Mouse (Mus musculus): ENCODE measurements around the gene 1600012H06Rik. TPM values are rescaled to one million over a fixed set of nuclear protein-coding genes. Genes with fewer than 3 reads are reported as not detected.
"Not testable (repeated sequence)": the region's sequence is repeated elsewhere in the genome, so short reads cannot be mapped to it uniquely, and the experiment has no call there.

1600012H06Rik gene
- polyA plus RNA-seq, 1 experiment from 2014 or later: 28.9 TPM

- no CpG with 5 or more reads among the region's 47 CpGs for WGBS
These were observed 50.3 kb downstream of the 1600012H06Rik start for GRCm38 (mm10) chr17:14993139-14993832.

GRCm38 (mm10) chr17:14994140-14994539 lies 51.2 kb downstream of the 1600012H06Rik start:
- H3K9me3 ChIP-seq (ENCODE audit: control insufficient read depth, low read length); H3K27ac ChIP-seq (ENCODE audit: low read depth, low read length); H3K9ac ChIP-seq (ENCODE audit: low read depth, low read length); H3K27me3 ChIP-seq (replicated peaks; ENCODE audit: control insufficient read depth, insufficient read depth, low read length); H3K36me3 ChIP-seq (ENCODE audit: control insufficient read depth, insufficient read depth, low read length); H3K4me1 ChIP-seq (ENCODE audit: control insufficient read depth, insufficient read depth, low read depth, low read length); H3K4me2 ChIP-seq (ENCODE audit: low read length); ATAC-seq; H3K4me3 ChIP-seq (ENCODE audit: low read length): not testable (repeated sequence)
- WGBS: no CpG with 5 or more reads among the region's 5 CpGs

More at GRCm38 (mm10) chr17:14993139-14993832, 50.3 kb downstream of the 1600012H06Rik start:
- H3K4me2 ChIP-seq (ENCODE audit: low read length); H3K27ac ChIP-seq (ENCODE audit: low read depth, low read length); H3K9me3 ChIP-seq (ENCODE audit: control insufficient read depth, low read length); H3K4me1 ChIP-seq (ENCODE audit: control insufficient read depth, insufficient read depth, low read depth, low read length); H3K36me3 ChIP-seq (ENCODE audit: control insufficient read depth, insufficient read depth, low read length); H3K4me3 ChIP-seq (ENCODE audit: low read length); H3K9ac ChIP-seq (ENCODE audit: low read depth, low read length); H3K27me3 ChIP-seq (replicated peaks; ENCODE audit: control insufficient read depth, insufficient read depth, low read length): not testable (repeated sequence)
- peak; percentile 94 for ATAC-seq

- H3K9ac ChIP-seq (ENCODE audit: low read depth, low read length); H3K27me3 ChIP-seq (replicated peaks; ENCODE audit: control insufficient read depth, insufficient read depth, low read length); H3K27ac ChIP-seq (ENCODE audit: low read depth, low read length); H3K4me3 ChIP-seq (ENCODE audit: low read length); H3K36me3 ChIP-seq (ENCODE audit: control insufficient read depth, insufficient read depth, low read length); H3K9me3 ChIP-seq (ENCODE audit: control insufficient read depth, low read length); ATAC-seq; H3K4me2 ChIP-seq (ENCODE audit: low read length); H3K4me1 ChIP-seq (ENCODE audit: control insufficient read depth, insufficient read depth, low read depth, low read length): not testable (repeated sequence)
- WGBS: no CpG with 5 or more reads among the region's 4 CpGs
These were observed 57.1 kb downstream of the 1600012H06Rik start for GRCm38 (mm10) chr17:15000047-15000446.

- not testable (repeated sequence) for ATAC-seq; H3K4me3 ChIP-seq (ENCODE audit: low read length); H3K27ac ChIP-seq (ENCODE audit: low read depth, low read length); H3K4me2 ChIP-seq (ENCODE audit: low read length); H3K9ac ChIP-seq (ENCODE audit: low read depth, low read length); H3K36me3 ChIP-seq (ENCODE audit: control insufficient read depth, insufficient read depth, low read length); H3K27me3 ChIP-seq (replicated peaks; ENCODE audit: control insufficient read depth, insufficient read depth, low read length); H3K4me1 ChIP-seq (ENCODE audit: control insufficient read depth, insufficient read depth, low read depth, low read length); H3K9me3 ChIP-seq (ENCODE audit: control insufficient read depth, low read length)
- no CpG with 5 or more reads among the region's 3 CpGs for WGBS
These were observed 66.1 kb downstream of the 1600012H06Rik start for GRCm38 (mm10) chr17:15009088-15009487.

Other genes starting within 250 kb of the 1600012H06Rik start
- 3.7 and 7.4 TPM in 2 replicates for gene Thbs2, start 248.9 kb upstream of the 1600012H06Rik start, polyA plus RNA-seq (2015; fragmentation: Nextera tagmentation; extraction: Ambion mirVana)
- 8.2 and 11.7 TPM in 2 replicates for gene Wdr27, start within 50 bp of the 1600012H06Rik start, polyA plus RNA-seq (2015; fragmentation: Nextera tagmentation; extraction: Ambion mirVana)
- 14.6 and 16.7 TPM in 2 replicates for gene Phf10, start 18.1 kb downstream of the 1600012H06Rik start, polyA plus RNA-seq (2015; fragmentation: Nextera tagmentation; extraction: Ambion mirVana)
- 6.2 and 6.5 TPM in 2 replicates for gene 9030025P20Rik, start 35.3 kb downstream of the 1600012H06Rik start, polyA plus RNA-seq (2015; fragmentation: Nextera tagmentation; extraction: Ambion mirVana)
- gene Gm3417, start 35.6 kb downstream of the 1600012H06Rik start, polyA plus RNA-seq (2015; fragmentation: Nextera tagmentation; extraction: Ambion mirVana): 0.71 TPM in 1 of 2 replicates, not detected in the other
- gene Gm3435, start 67.0 kb downstream of the 1600012H06Rik start, polyA plus RNA-seq (2015; fragmentation: Nextera tagmentation; extraction: Ambion mirVana): 5.0 and 6.7 TPM in 2 replicates
- 76.3 and 76.8 TPM in 2 replicates for gene Ermard, start 98.0 kb downstream of the 1600012H06Rik start, polyA plus RNA-seq (2015; fragmentation: Nextera tagmentation; extraction: Ambion mirVana)
- gene Tcte3, start 98.3 kb downstream of the 1600012H06Rik start, polyA plus RNA-seq (2015; fragmentation: Nextera tagmentation; extraction: Ambion mirVana): 0.80 and 0.96 TPM in 2 replicates
- gene Gm3448, start 98.4 kb downstream of the 1600012H06Rik start, polyA plus RNA-seq (2015; fragmentation: Nextera tagmentation; extraction: Ambion mirVana): 3.1 and 3.7 TPM in 2 replicates

Measured in hindbrain, embryonic 16.5 days (tissue).